Mouse (Mus musculus) olfactory bulb, adult 2 months (tissue): Measurements from ENCODE around the gene Rnps1.

Experiments
- CTCF ChIP-seq: fragments of 200-500 bp; IDR thresholded peaks from 2 replicates; pipeline ENCODE4 v1.5.1; 2012; ENCODE audit warnings: low read depth, mild to moderate bottlenecking, low read length, moderate library complexity; ENCODE audit not compliant: insufficient read depth
- POLR2A ChIP-seq: fragments of 200-500 bp; IDR thresholded peaks from 2 replicates; pipeline ENCODE4 v1.6.1; 2012; ENCODE audit warnings: mild to moderate bottlenecking, low read depth, low read length, moderate library complexity; ENCODE audit not compliant: insufficient read depth

GRCm38 (mm10) chr17:24414230-24414976 is at the start of gene Rnps1:
- TF ChIP-seq CTCF (no peak), POLR2A (peak; percentile 85)
